Mouse (Mus musculus) CH12.LX (cell line): ENCODE results near the gene Hcfc2. TPM values are rescaled to one million over a fixed set of nuclear protein-coding genes. Genes with fewer than 3 reads are reported as not detected.

Experiments
- DNase-seq: peaks from one replicate; pipeline ENCODE4 v3.0.0-alpha.2; 2013; ENCODE audit errors: extremely low read depth
- H3K27ac ChIP-seq: 2 replicates; pipeline ENCODE4 v1.5.1; 2012; ENCODE audit warnings: low read depth, mild to moderate bottlenecking, control low read depth, moderate library complexity; ENCODE audit not compliant: insufficient read depth
- H3K27me3 ChIP-seq: replicated peaks from 2 replicates; pipeline ENCODE3; 2012; ENCODE audit warnings: inconsistent platforms
- H3K36me3 ChIP-seq, 2 experiments: replicated peaks in 1 of 2; 2 replicates each; pipeline versions ENCODE3 to v1.6.1; 2012; ENCODE audit warnings: inconsistent platforms in 1 of 2, low read length in 1 of 2, mild to moderate bottlenecking in 1 of 2, mixed read lengths in 1 of 2, moderate library complexity in 1 of 2; ENCODE audit not compliant: control insufficient read depth in 1 of 2, insufficient read depth in 1 of 2
- H3K4me1 ChIP-seq, 2 experiments: 2 replicates each; pipeline ENCODE4 v1.6.1; 2012; ENCODE audit warnings: inconsistent platforms in 1 of 2, moderate library complexity in 1 of 2; ENCODE audit not compliant: insufficient read depth in 2 of 2, control insufficient read depth in 1 of 2
- H3K4me2 ChIP-seq: 2 replicates; pipeline ENCODE4 v1.6.1; 2012; ENCODE audit warnings: low read depth, mild to moderate bottlenecking, control low read depth; ENCODE audit not compliant: poor library complexity, insufficient read depth, severe bottlenecking
- H3K4me3 ChIP-seq, 3 experiments: fragments of 150-350 bp in 1 of 3; sonication (generic) in 1 of 3; replicated peaks in 1 of 3; 2 replicates each; pipeline versions ENCODE3 to v1.5.1; 2011 to 2012; ENCODE audit warnings: low read depth in 2 of 3, low read length in 2 of 3, mild to moderate bottlenecking in 2 of 3, moderate library complexity in 2 of 3, control low read depth in 1 of 3, improper control_type of control experiment in 1 of 3, inconsistent platforms in 1 of 3, mixed read lengths in 1 of 3; ENCODE audit not compliant: poor library complexity in 1 of 3
- H3K79me2 ChIP-seq: replicated peaks from 2 replicates; pipeline ENCODE4 v1.6.1; 2012; ENCODE audit warnings: mild to moderate bottlenecking, moderate library complexity; ENCODE audit not compliant: control insufficient read depth, poor library complexity, insufficient read depth, severe bottlenecking; ENCODE audit errors: extremely low read depth
- H3K9ac ChIP-seq: 2 replicates; pipeline ENCODE4 v1.6.1; 2012; ENCODE audit warnings: low read depth, mild to moderate bottlenecking, control low read depth, moderate library complexity; ENCODE audit not compliant: insufficient read depth
- H3K9me3 ChIP-seq: replicated peaks from 2 replicates; pipeline ENCODE3; 2012; ENCODE audit warnings: low read length, inconsistent platforms, mixed read lengths
- BHLHE40 ChIP-seq: IDR thresholded peaks from 2 replicates; pipeline ENCODE4 v1.6.1; 2011; ENCODE audit warnings: mild to moderate bottlenecking, low read depth, low read length, improper control_type of control experiment
- CHD2 ChIP-seq: IDR thresholded peaks from 2 replicates; pipeline ENCODE4 v1.6.1; 2011; ENCODE audit warnings: low read length, improper control_type of control experiment
- CTCF ChIP-seq, 2 experiments: IDR thresholded peaks in 1 of 2; conservative IDR thresholded peaks in 1 of 2; 2 replicates each; pipeline ENCODE4 v1.5.1; 2011 to 2012; ENCODE audit warnings: low read depth in 2 of 2, low read length in 2 of 2, improper control_type of control experiment in 1 of 2, inconsistent platforms in 1 of 2, mild to moderate bottlenecking in 1 of 2, moderate library complexity in 1 of 2
- E2F4 ChIP-seq: IDR thresholded peaks from 2 replicates; pipeline ENCODE4 v1.6.1; 2011; ENCODE audit warnings: low read depth, low read length, improper control_type of control experiment; ENCODE audit not compliant: insufficient replicate concordance
- EP300 ChIP-seq: IDR thresholded peaks from 2 replicates; pipeline ENCODE4 v1.6.1; 2011; ENCODE audit warnings: low read length, improper control_type of control experiment
- ETS1 ChIP-seq: conservative IDR thresholded peaks from 2 replicates; pipeline ENCODE4 v1.6.1; 2012; ENCODE audit warnings: low read depth, mild to moderate bottlenecking, inconsistent platforms, low read length, improper control_type of control experiment, moderate library complexity
- GABPA ChIP-seq: IDR thresholded peaks from 2 replicates; pipeline ENCODE4 v1.6.1; 2012; ENCODE audit warnings: low read depth, low read length, improper control_type of control experiment, inconsistent platforms; ENCODE audit not compliant: insufficient replicate concordance
- IRF4 ChIP-seq: IDR thresholded peaks from 2 replicates; pipeline ENCODE4 v1.6.1; 2014; ENCODE audit warnings: low read depth, mild to moderate bottlenecking, inconsistent platforms, low read length, improper control_type of control experiment
- JUND ChIP-seq: conservative IDR thresholded peaks from 2 replicates; pipeline ENCODE4 v1.6.1; 2011; ENCODE audit warnings: low read depth, low read length, improper control_type of control experiment
- KAT2A ChIP-seq: IDR thresholded peaks from 2 replicates; pipeline ENCODE4 v1.6.1; 2012; ENCODE audit warnings: low read length, improper control_type of control experiment, inconsistent platforms; ENCODE audit not compliant: insufficient replicate concordance
- MAFK ChIP-seq: IDR thresholded peaks from 2 replicates; pipeline ENCODE4 v1.6.1; 2011; ENCODE audit warnings: low read length, improper control_type of control experiment; ENCODE audit not compliant: insufficient replicate concordance
- MAZ ChIP-seq: IDR thresholded peaks from 2 replicates; pipeline ENCODE4 v1.6.1; 2012; ENCODE audit warnings: low read depth, mild to moderate bottlenecking, inconsistent platforms, low read length, improper control_type of control experiment, moderate library complexity
- MXI1 ChIP-seq: IDR thresholded peaks from 2 replicates; pipeline ENCODE4 v1.6.1; 2011; ENCODE audit warnings: mild to moderate bottlenecking, low read depth, low read length, improper control_type of control experiment
- NRF1 ChIP-seq: IDR thresholded peaks from 2 replicates; pipeline ENCODE4 v1.6.1; 2014; ENCODE audit warnings: low read depth, mild to moderate bottlenecking, inconsistent platforms, low read length, improper control_type of control experiment, moderate library complexity
- PAX5 ChIP-seq: IDR thresholded peaks from 2 replicates; pipeline ENCODE4 v1.6.1; 2012; ENCODE audit warnings: low read length, inconsistent platforms, mixed read lengths
- RAD21 ChIP-seq: IDR thresholded peaks from 2 replicates; pipeline ENCODE4 v1.6.1; 2011; ENCODE audit warnings: low read depth, mild to moderate bottlenecking, low read length, improper control_type of control experiment, moderate library complexity
- SIN3A ChIP-seq: IDR thresholded peaks from 2 replicates; pipeline ENCODE4 v1.6.1; 2012; ENCODE audit warnings: low read length, improper control_type of control experiment, inconsistent platforms
- TCF12 ChIP-seq: IDR thresholded peaks from 2 replicates; pipeline ENCODE4 v1.6.1; 2014; ENCODE audit warnings: low read depth, mild to moderate bottlenecking, inconsistent platforms, low read length, improper control_type of control experiment
- USF1 ChIP-seq: IDR thresholded peaks from 2 replicates; pipeline ENCODE4 v1.6.1; 2014; ENCODE audit warnings: low read depth, mild to moderate bottlenecking, inconsistent platforms, low read length, improper control_type of control experiment
- USF2 ChIP-seq: conservative IDR thresholded peaks from 2 replicates; pipeline ENCODE4 v1.6.1; 2011; ENCODE audit warnings: low read depth, low read length, improper control_type of control experiment
- ZC3H11A ChIP-seq: IDR thresholded peaks from 2 replicates; pipeline ENCODE4 v1.6.1; 2012; ENCODE audit warnings: low read depth, mild to moderate bottlenecking, inconsistent platforms, low read length, improper control_type of control experiment
- ZMIZ1 ChIP-seq: IDR thresholded peaks from 2 replicates; pipeline ENCODE4 v1.6.1; 2012; ENCODE audit warnings: low read depth, mild to moderate bottlenecking, inconsistent platforms, low read length, improper control_type of control experiment
- dilution Hi-C: fragments of 300-500 bp; cut with MboI; formaldehyde crosslinking; loops from 2 replicates; pipeline ENCODE4 v1.14.3; 2020; ENCODE audit warnings: low sequenced_read_pairs; ENCODE audit not compliant: extremely low pct_unique_long_range_greater_than_20kb, extremely low pct_ligation_motif_present
- in situ Hi-C: fragments of 300-500 bp; cut with MboI; formaldehyde crosslinking; loops from 3 replicates; pipeline ENCODE4 v1.14.3; 2019; ENCODE audit warnings: low sequenced_read_pairs, low pct_ligation_motif_present, low pct_unique_long_range_greater_than_20kb, mixed read lengths
- polyA plus RNA-seq: library from polyadenylated mRNA; unstranded; fragments of >175 nt; gene quantifications from 2 replicates; pipeline ENCODE4 v1.2.1, GENCODE M21; 2012; ENCODE audit warnings: low read depth; ENCODE audit not compliant: insufficient read length
- total RNA-seq, 2 experiments: library from RNA; depleted of rRNA; stranded (reverse); fragments of 300-350 nt in 1 of 2; fragments of >200 nt in 1 of 2; gene quantifications; 2 replicates each; pipeline ENCODE4 v1.2.3; 2012 to 2014

Gene Hcfc2
- total and polyA plus RNA-seq, 3 experiments: 10.5 to 13.0 (median 12.3) TPM

DNA sequence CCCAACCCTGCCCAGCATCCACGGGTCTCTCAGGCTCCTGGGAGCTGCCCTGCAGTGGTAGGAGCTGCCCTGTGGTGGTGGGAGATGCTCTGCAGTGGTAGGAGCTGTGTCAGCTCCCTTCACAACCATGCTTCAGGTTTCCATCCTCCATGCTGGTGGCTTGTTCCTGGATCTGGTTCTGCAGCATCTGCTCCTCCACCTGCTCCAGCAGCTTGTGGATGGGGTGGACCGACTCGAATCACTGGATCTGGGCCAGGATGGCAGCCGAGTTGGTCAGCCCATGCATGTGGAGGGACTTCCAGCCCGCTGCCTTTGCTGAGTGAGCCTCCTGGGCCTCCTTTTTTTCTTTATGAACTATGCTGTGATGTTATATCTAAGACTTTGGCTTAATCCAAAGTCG, 19.0 kb upstream of the Hcfc2 start:
- Histone ChIP-seq H3K27ac (no peak overlapping the region), H3K4me2 (no peak overlapping the region), H3K4me3 (no peak overlapping the region), H3K36me3 (no peaks in the 10 kb centered on the region), H3K9me3 (no peaks in the 10 kb centered on the region), H3K27me3 (no peaks in the 10 kb centered on the region), H3K9ac (no peak overlapping the region), H3K79me2 (no peaks in the 10 kb centered on the region), H3K4me1 (no peaks in the 10 kb centered on the region)
- dilution Hi-C loops: no loop called here
- no peak for DNase-seq
- in situ Hi-C loops: no loop called here
- TF ChIP-seq TCF12 (no peak), ZMIZ1 (no peak), KAT2A (no peak), EP300 (no peak), ZC3H11A (no peak), E2F4 (no peak)

GRCm38 (mm10) chr10:82680769-82681168, 15.2 kb upstream of the Hcfc2 start:
- no peak overlapping the region for H3K9ac ChIP-seq
- no peaks in the 10 kb centered on the region for H3K4me1 ChIP-seq
- no peak for DNase-seq
- no peaks in the 10 kb centered on the region for H3K36me3 ChIP-seq
- TF ChIP-seq TCF12 (no peak), MAFK (no peak), USF1 (no peak), NRF1 (no peak), EP300 (no peak), USF2 (no peak), BHLHE40 (no peak), RAD21 (no peak), CHD2 (no peak), IRF4 (no peak), JUND (no peak)
- H3K79me2 ChIP-seq: no peaks in the 10 kb centered on the region
- no peak overlapping the region for H3K27ac ChIP-seq
- in situ Hi-C loops (no loop called here), dilution Hi-C loops (no loop called here)
- peaks cover 2% of the 10 kb centered on the region for H3K9me3 ChIP-seq
- no peak overlapping the region for H3K4me2 ChIP-seq
- H3K27me3 ChIP-seq: no peaks in the 10 kb centered on the region
- no peak overlapping the region for H3K4me3 ChIP-seq

- no peaks in the 10 kb centered on the region for H3K4me1 ChIP-seq
- H3K9me3 ChIP-seq: peaks cover 2% of the 10 kb centered on the region
- TF ChIP-seq ETS1 (no peak), MAZ (no peak), USF1 (no peak), PAX5 (no peak), TCF12 (no peak), CTCF (conservative IDR thresholded peaks at IDR 0.05 in 1 of 2, IDR thresholded peaks at IDR 0.05 in 1 of 2; ENCODE audit: low read depth in 2 of 2, low read length in 2 of 2) (no peak), RAD21 (no peak), GABPA (no peak), SIN3A (no peak), MXI1 (no peak)
- TF ChIP-seq, all 38 proteins: peak for 0
- no peak for DNase-seq
- Histone ChIP-seq H3K4me3 (no peak overlapping the region), H3K4me2 (no peak overlapping the region), H3K27ac (no peak overlapping the region), H3K36me3 (no peaks in the 10 kb centered on the region), H3K9ac (no peak overlapping the region), H3K27me3 (no peaks in the 10 kb centered on the region), H3K79me2 (no peaks in the 10 kb centered on the region)
- in situ Hi-C loops: no loop called here
- dilution Hi-C loops: no loop called here
Observed at GRCm38 (mm10) chr10:82681639-82682038, 14.3 kb upstream of the Hcfc2 start.
